Mouse (Mus musculus) gastrocnemius, postnatal 25 days (tissue): ENCODE data around the gene Dhrs7b. TPM values are rescaled to one million over a fixed set of nuclear protein-coding genes. Genes with fewer than 3 reads are reported as not detected.
A peak's percentile ranks its signal among the peaks of the same experiment; 100 is the strongest.
"Not testable (repeated sequence)": the region's sequence is repeated elsewhere in the genome, so short reads cannot be mapped to it uniquely, and the experiment has no call there.

Experiments used
- DNase-seq: peaks from one replicate; pipeline ENCODE4 v3.0.0; 2022
- long read RNA-seq, 2 experiments: library from polyadenylated mRNA; stranded (forward); transcript quantifications; one replicate each; pipeline ENCODE4 v2.0.0; 2021
- total RNA-seq, 2 experiments: library from RNA; stranded (reverse); gene quantifications; 1 replicate in 1 of 2; 2 replicates in 1 of 2; pipeline ENCODE4 v1.2.3; 2021

Gene Dhrs7b
- 10 to 100 TPM; 19.1 to 22.0 TPM for total RNA-seq
- long read RNA-seq, experiment 1, transcript Dhrs7b-201 (7 exons, 1,553 nt), result major isoform, 8 of 29 reads
- long read RNA-seq, experiment 1, partial matches to known transcripts, result 2 of 29 reads
- long read RNA-seq, experiment 1, other reads (novel, unspliced or antisense), result 19 of 29 reads
- long read RNA-seq, experiment 2, transcript Dhrs7b-201 (7 exons, 1,553 nt), result major isoform, 14 of 22 reads
- long read RNA-seq, experiment 2, partial matches to known transcripts, result 1 of 22 reads
- long read RNA-seq, experiment 2, other reads (novel, unspliced or antisense), result 7 of 22 reads

DNA sequence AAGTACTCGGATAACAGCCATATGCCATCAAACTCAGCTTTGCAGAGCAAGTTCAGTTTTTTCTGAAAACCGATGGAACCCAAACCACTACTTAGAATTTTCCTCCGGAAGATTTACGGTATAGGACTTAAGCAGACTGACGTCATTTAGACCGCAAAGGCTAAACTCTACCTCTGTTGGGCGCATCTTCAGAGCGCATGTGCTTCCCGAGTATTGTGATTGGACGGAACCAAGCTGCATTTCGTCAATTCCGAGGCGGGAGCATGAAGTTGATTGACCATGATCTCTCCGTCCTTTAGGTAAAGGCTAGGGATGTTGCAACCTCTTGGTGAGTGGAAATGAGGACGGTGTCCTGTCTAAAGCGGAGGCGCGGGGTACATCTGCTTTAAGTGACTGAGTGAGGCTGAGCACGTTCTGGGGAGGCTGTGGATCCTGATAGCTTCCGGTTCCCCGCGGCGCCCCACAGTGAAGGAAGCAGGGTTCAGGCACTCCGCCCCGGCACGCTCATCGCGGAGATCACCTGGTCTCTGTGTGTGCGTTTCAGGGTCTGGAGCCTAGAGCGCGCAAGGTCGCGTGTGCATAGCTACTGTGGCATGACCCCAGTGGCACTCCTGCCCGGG is at the start of gene Dhrs7b:
Dhrs7b (plus strand) TSS at position 199 of the 620 bp plus-strand sequence.
- peak; percentile 84 for DNase-seq

DNA sequence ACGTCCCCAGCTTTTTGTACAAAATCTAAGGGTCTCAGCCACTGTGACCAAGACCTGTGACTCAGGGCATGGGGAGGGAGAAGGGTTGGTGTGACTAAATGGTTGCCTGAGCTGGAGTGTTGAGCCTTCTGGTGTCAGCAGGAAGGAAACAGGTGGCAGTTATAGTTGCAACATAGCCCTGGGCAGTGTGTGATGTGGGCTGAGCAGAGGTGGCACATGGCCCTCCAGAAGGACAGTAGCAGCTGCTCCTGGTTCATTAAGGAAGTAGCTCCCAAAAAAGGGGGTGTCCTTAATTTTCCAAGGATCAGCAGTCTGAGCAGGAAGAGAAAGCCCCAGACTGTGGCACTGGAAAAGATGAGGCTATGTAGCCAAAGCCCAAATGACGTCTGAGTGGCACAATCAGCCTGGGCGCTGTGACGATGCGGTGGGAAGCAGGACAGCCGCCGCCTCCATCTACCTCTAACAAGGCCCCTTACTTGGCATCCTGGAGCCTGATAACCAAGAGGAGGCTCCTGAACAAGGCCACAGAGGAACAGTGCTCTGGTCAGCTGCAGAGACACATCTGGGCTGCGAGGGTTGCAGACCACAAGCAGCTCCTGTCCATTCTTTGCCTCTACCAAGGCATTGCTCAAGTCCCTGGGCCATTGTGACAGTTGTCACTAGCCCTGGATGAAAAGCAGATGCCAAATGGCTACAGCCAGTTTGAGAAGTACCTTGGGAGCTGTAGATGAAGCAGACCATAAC is 46.1 kb upstream of the Dhrs7b start:
- peak; percentile 43 for DNase-seq

DNA sequence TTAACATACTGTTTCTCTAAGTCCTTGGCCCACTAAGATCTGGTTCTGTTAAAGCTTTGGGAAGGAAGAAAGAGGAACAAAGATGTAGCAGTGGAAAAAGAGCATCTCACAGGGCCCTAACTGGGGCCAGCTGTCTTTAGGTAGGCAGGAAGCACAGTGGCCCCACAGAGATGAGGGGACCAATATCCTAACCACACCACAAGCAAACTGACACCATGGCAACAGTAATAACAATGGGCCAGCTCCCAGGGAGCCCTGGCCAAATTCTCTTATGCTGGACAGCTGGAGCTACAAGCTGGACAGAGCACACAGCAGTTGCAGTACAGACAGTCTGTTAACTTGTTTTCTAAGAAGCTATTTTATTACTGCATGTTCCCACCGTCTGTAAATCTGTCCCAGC is 42.8 kb upstream of the Dhrs7b start:
- peak; percentile 72 for DNase-seq

DNA sequence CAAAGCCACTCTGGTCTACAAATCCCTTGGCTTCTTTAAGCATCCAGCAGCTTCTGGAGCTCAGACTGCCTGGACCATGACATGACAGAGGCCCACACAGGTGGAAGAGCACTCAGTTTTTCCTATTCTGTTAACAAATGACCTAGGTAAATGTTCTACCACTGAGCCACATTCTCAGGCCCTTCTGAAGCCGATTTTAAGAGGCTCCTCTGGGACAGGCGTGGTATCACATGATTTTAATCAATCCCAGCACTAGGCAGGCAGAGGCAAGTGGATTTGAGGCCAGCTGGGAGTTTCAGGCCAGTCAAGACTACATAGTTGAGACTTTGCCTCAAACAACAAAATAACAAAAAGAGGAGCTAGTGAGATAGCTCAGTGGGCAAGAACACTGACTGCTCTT is 40.0 kb upstream of the Dhrs7b start:
- no peak for DNase-seq

DNA sequence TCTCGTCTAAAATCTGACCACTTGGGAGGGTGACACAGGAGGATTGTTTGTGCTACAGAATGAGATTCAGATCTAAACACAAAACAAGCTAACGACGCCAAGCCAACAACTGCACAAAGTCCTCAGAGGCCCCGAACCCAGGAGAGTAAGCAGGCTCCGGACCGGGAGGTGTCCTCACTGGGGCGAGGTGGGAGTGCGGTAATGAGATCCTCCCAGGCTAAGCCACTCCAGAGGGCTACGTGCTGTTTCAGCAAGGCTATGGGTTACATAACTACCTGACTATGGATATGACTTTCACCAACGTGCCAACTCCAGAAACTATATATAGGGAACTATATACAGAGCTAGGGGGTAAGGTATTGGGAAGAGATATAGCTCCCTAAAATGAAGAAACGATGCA is 34.1 kb upstream of the Dhrs7b start:
- DNase-seq, result peak; percentile 25

DNA sequence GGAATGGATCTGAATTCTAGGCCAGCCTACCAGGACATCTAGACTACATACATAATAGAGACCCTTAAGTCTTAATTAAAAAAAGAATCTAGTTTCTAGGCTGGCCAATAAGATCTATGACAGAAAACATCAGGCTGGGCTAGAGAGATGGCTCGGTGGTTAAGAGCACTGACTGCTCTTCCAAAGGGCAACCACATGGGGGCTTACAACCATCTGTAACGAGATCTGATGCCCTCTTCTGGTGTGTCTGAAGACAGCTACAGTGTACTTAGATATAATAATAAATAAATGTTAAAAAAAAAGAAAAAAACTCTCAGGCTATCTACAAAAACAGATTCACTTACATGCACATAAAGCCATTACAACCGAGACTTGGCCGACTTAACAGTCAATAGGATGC is 30.5 kb upstream of the Dhrs7b start:
- DNase-seq, result no peak

DNA sequence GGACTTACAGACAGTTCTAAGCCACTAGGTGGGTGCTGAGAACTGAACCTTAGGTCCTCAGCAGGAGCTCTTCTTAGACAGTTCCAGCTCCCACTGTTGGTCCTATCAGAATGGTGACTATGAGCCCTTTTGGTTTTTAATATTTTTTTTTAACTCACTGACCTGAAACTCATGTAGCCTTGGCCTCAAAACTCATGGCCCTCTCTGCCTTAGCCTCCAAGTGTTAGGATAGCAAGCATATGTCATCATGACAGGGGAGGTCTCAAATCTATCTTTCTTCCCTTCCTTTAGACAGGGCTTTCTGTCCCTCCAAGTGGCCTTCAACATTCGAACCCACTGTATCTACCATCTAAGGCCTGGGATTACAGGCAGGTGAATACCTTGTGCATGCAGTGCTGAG is 29.5 kb upstream of the Dhrs7b start:
- no peak for DNase-seq

DNA sequence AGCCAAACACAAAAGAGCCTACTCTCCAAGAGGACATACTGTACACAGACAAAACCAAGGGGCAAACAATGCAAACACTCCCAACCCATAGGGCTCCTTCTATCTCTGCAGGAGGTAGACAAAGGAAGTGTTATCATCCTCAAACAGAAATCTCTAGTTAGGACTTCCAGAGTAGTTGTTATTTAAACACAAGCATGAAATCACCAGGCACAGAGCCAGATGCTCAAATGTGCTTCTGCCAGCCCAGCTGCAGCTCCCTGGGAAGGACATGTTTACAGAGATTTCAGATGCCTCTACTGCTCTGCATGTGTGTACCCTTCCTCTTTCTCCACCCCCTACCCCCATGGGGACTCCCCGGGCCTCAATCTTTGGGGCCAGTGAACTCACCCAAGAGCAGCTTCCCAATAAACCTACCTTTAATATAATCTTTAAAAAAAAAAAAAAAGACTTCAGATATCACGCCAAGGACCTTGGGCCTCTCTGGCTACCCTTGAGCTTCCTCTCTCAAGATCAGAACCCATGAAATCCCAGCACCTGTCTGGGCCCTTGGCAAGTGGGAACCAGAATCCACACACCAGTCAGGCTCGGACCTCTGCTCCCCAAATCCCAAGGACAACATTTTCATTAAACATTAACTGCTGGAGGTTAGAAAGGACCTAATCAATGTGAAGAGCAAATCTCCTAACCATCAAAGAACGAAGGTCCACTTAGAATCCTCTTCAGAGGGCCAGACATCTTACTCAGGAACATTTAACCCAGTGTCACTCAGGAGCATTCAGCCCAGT is 22.0 kb upstream of the Dhrs7b start:
- peak; percentile 24 for DNase-seq

DNA sequence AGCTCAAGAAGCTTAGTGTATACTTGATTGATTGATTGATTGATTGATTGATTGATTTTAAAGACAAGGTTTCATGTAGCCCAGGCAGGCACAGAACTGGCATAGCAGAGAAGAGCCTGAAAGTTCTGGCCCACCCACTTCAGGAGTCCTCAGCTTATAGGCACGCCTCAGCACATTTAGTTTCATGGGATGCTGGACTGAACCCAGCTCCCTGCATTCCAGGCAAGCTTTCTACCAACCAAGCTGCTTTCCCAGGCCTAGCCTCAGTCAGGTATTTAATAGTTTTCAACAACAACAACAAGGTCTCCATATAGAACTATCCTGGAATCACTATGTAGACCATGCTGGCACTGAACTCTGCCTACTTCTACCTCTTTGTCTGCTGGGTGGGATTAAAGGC is 20.9 kb upstream of the Dhrs7b start:
- no peak for DNase-seq

DNA sequence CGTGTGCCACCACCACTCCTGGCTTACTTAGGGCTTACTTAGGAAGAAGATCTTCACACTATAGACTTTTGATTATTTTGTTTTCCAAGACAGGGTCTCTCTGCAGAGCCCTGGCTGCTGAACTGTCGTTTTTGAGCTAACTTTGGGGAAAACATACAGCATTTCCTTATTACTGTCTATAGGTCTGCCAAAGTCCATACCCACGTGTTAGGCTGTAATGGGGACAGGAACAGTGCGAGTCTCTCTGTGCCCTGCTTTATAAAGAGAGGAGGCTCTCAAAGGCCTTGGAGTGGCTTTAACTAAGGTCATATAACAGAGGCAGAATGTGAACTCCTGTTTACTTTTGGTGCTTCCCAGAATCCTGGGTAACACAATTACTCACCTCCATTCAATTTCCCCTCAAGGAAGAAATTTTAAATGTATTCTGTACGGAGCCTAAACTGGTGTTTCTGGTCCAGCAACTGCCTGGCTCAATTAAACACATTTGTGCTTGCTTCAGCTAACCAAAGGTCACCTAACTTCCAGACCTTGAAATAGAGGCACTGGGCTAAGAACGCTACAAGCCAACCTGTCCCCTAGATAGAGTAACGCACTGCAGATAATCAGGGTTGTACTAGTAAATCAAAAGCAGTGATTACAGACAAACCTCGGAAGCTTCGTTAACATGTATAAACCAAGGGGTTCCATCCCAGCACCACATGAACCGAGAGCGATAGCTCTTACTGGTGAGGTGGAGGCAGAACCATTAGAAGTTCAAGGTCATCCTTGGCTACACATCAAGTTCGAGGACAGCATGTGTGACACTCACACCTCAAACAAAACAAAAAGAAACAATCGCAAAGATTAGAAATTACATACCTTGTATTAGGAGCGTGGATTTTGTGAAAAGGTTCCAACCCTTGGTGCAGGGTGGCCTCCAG is 20.1 kb upstream of the Dhrs7b start:
- no peak for DNase-seq

DNA sequence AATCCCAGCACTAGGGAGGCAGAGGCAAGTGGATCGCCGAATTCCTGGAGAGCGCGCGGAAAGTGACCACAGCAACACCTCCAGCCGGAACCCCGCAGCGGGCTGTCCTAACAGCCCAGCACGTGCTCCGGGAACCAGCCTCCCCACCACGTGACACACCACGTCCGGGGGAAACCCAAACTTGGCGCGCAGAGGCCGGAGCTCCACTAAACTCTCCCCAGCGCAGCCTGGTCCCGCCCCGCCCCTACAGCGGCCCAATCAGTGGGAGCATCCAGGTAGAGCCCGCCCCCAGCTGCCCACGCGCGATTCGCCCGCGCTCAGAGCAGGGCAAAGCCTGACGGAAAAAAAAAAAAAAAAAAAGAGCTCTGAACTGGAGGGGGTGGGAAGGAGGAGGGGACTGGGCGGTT is 19.4 kb upstream of the Dhrs7b start:
- peak; percentile 95 for DNase-seq

DNA sequence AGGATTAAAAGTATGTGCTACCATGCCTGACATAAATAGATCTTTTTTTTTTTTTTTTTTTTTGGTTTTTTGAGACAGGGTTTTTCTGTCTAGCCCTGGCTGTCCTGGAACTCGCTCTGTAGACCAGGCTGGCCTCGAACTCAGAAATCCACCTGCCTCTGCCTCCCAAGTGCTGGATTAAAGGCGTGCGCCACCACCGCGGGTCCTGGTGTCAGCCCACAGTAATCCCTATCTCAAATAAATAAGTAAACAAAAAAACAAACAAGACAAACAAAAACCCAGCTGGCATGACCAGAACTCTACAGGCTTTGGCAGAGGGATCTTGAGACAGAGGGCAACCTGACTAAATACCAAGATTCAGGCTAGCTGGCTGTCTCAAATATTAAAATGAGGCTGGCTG is 18.8 kb upstream of the Dhrs7b start, which contains the start of gene Shmt1:
Shmt1 (minus strand) TSS at position 101 of the 400 bp plus-strand sequence.
- not testable (repeated sequence) for DNase-seq

DNA sequence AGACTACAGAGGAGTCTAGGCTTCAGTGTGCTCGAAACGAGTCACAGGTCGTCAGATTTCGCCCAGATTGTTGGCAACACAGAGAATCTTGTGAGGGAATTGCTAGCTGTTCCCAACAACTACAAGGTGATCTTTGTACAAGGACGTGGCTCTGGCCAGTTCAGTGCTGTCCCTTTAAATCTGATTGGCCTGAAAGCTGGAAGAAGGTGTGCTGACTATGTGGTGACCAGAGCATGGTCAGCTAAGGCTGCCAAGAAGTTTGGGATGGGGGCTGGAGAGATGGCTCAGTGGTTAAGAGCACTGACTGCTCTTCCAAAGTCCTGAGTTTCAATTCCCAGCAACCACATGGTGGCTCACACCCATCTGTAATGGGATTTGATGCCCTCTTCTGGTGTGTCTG is 14.0 kb upstream of the Dhrs7b start:
- DNase-seq, result no peak

DNA sequence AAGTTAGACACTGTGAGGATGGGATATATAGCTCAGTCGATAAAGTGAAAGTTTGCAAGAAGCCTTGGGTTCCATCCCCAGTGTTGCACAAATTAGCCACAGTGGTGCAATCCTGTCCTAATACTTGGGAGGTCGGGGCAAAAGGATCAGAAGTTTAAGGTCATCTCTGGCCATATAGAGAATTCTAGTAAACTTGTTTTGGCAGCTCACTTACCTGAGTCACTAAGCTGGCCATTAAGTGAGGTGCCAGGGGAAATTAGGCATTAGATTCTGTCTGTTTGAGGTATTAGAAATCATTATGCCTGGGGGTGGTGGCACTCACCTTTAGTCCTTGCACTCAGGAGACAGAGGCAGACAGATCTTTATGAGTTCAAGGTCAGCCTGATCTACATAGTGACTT is 6.7 kb upstream of the Dhrs7b start:
- no peak for DNase-seq

DNA sequence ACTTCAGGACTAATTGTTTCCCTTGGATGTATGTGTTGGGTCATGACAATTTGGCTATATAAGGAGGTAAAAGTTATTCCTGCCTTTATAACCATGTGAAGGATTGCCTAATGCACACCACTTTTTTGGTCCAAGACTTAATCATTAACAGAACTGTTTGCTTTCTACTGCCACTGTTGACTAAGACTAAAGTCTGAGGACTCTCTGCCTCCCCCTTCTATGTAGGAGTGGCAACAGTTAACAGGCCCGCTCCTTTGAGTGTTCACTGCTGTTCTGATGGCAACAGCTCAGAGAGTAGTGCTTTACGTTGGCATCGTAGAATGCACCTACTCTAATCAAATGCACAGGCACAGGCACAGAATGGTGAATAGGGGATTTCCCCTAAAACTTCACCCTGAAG is 5.2 kb upstream of the Dhrs7b start:
- no peak for DNase-seq

DNA sequence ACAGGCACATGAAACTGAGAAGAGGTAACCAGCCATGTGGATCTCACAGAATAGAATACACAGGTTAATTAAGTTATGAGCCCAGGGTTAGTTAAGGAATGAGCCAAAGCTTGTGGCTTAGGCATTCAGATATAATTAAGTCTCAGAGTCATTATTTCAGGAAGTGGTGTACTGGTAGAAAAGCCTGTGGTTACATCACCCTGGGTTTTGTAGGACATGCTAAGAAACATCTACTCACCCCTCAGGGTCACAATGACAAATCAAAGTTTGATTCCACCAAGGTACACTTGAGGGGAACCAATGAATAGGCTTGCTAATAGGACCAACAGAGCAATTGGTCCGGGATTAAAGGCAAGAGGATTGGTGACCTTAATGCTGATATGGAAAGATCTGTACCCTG is 3.7 kb upstream of the Dhrs7b start:
- DNase-seq, result no peak

DNA sequence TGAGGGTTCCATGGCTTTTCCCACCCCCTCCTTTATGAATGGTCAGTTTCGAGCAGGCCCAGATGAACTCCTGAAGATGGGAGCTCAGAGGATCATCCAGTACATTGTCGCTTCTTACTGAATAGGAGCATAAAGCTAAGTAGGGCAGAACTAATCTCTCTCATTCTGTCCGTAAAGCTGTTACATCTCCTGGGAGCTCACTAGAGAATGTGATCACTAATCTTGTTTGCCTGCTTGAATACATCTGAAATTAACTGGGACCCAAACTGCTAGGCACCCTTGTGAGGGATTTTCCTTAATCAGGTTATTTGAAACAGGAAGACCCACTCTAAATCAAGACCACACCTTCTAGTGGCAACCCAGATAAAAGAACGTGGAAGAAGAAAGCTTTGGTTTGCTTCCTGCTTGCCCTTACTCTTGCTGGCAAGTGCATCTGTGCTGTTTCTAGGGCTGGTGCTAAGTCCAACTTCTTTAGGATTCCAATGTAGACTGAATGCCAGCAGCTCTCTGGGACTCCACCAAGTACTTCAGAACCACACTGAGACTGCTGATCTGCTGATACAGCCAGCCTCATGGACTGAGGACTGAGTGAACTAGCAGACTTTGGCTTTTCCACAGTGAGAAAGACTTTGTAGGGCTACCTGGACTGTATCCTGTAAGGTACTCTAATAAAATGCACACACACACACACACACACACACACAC is 3.0 kb upstream of the Dhrs7b start:
- no peak for DNase-seq

DNA sequence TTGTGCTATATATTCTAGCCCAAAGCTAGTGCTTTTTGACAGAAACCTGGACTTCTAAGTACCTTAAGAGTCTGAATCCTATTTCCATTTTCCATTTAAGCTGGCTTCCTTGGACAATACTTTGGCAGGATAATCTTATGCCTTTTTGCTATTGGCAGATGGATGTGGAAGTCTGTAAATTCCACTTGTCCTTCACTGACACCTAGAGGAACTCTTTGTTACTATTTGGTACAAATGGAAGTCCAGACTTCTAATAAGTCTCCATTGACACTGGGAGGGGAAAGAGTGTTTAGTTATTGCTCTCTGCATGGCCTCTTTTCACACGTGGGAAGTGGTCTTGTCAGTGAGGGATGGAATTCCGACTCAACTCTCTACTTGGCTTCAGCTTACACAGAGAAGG is 1.5 kb upstream of the Dhrs7b start:
- no peak for DNase-seq

DNA sequence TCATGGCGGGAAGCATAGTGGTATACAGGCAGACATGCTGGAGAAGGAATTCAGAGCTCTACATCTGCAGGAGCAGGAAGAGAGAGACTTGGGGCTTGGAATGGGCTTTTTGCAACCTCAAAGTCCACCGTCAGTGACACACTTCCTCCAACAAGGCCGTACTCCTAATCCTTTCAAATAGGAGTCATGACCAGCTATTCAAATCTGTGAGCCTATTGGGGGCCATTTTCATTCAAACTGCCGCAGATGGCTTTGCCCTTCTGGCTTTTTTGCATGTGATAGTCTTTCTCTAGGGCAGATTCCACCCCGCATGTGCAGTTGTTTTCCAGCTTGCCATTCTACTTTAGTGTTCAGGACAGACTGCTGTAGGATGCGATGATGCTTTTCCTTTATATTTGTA is 6.5 kb downstream of the Dhrs7b start:
- DNase-seq, result no peak

DNA sequence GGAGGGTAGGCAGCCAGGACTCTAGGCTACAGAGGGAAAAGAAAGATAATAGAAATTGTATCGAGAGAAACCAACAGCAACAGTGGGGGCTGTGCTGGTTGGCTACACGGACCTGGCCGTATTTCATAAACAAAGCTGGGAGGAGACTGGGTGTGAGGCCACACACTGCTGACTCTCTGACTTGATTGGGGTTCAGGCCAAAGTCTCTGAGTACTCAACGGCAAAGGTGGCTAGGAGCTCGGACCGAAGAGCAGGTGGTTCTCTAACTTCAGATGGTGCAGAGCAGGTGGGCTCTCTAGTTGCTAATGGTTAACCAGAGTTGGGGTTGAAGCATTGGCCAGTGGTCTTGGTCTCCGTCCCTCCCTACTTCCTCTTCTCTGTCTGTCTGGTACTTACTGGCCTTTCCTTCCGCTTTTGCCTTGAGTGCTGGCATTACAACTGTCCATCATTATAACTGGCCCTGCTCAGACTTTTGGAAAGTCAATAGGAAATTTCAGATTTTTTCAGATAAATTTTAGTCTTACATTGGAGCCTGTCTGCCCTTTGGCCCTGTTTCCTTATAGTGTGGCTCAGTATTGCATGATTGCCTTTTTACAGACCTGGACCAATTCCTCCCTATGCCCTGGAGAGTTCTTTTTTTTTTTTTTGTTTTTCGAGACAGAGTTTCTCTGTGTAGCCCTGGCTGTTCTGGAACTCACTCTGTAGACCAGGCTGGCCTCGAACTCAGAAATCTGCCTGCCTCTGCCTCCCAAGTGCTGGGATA is 7.4 kb downstream of the Dhrs7b start:
- DNase-seq, result no peak
